In genomic region chr10:57156912-57157311, GRCm38 (mm10) we compare ENCODE assay signal across 19 mouse cellular contexts.
DNase-seq lines count a peak whose midpoint lies in the region; ATAC-seq lines count a peak whose summit lies in the region.
"Had no signal": no experiment of that assay in that cellular context is flagged by ENCODE, and none has a peak within 500 bp of the region (broad histone marks: within the 10 kb centered on the region; RNA-seq: fewer than 3 reads in every experiment).

No protein-coding gene starts in this region.

- H3K9me3 ChIP-seq in lung, embryonic 16.5 days (ENCODE audit: control insufficient read depth, low read length) = no peaks in the 10 kb centered on the region
- H3K9me3 ChIP-seq: embryonic facial prominence, embryonic 12.5 days; heart, embryonic 13.5 days; kidney, embryonic 15.5 days; neural tube, embryonic 13.5 days had no signal

- peak overlapping the region; percentile 64 for H3K27ac ChIP-seq in lung, embryonic 16.5 days (ENCODE audit: low read length)
- H3K27ac ChIP-seq: embryonic facial prominence, embryonic 12.5 days; heart, embryonic 13.5 days; kidney, embryonic 15.5 days; neural tube, embryonic 13.5 days had no signal

- whole genome bisulfite sequencing in lung, embryonic 16.5 days = 69% methylated on average over 9 of the region's 9 CpGs

- H3K9ac ChIP-seq in lung, embryonic 16.5 days (ENCODE audit: low read length) = no peak overlapping the region
- H3K9ac ChIP-seq: embryonic facial prominence, embryonic 12.5 days; heart, embryonic 13.5 days; kidney, embryonic 15.5 days; neural tube, embryonic 13.5 days had no signal

- intact Hi-C loops in heart, postnatal 10 days (cut with DNase I) = no loop called here

- no peak overlapping the region for H3K4me2 ChIP-seq in lung, embryonic 16.5 days (ENCODE audit: low read depth, low read length)
- H3K4me2 ChIP-seq: embryonic facial prominence, embryonic 12.5 days; heart, embryonic 13.5 days; kidney, embryonic 15.5 days; neural tube, embryonic 13.5 days had no signal

- no peaks in the 10 kb centered on the region for H3K36me3 ChIP-seq in lung, embryonic 16.5 days (ENCODE audit: control insufficient read depth, insufficient read depth, low read length)
- H3K36me3 ChIP-seq: embryonic facial prominence, embryonic 12.5 days; heart, embryonic 13.5 days; kidney, embryonic 15.5 days; neural tube, embryonic 13.5 days had no signal

- no peak overlapping the region for H3K4me3 ChIP-seq in lung, embryonic 16.5 days (ENCODE audit: low read length)
- H3K4me3 ChIP-seq: embryonic facial prominence, embryonic 12.5 days; heart, embryonic 13.5 days; kidney, embryonic 15.5 days; neural tube, embryonic 13.5 days had no signal

- no peak for DNase-seq in lung, postnatal 10 days
- peak; percentile 5 to 38 for DNase-seq in gastrocnemius, adult 8-10 months (ENCODE audit: low spot score in 2 of 2)
- peak; percentile 38 to 41 for DNase-seq in heart, postnatal 10 days
- peak; percentile 28 for DNase-seq in lung, postnatal 36 days
- DNase-seq in layer of hippocampus, adult 9-10 months (ENCODE audit: low spot score) = no peak
- DNase-seq: cerebellum, postnatal 10 days; liver; right cerebral cortex, postnatal 25 days; thymus, postnatal 25 days had no signal

- 0 out of 2 replicates have a peak, but pooled peaks cover 2% of the 10 kb centered on the region for H3K4me1 ChIP-seq in lung, embryonic 16.5 days (replicated peaks; ENCODE audit: control insufficient read depth, insufficient read depth, low read length)
- H3K4me1 ChIP-seq: embryonic facial prominence, embryonic 12.5 days; heart, embryonic 13.5 days; kidney, embryonic 15.5 days; neural tube, embryonic 13.5 days had no signal

- peak; percentile 64 for ATAC-seq in lung, embryonic 16.5 days (ENCODE audit: low read depth)
- ATAC-seq in inflammation-experienced regulatory T-cells, adult 6 months = no peak
- ATAC-seq: forebrain, embryonic 16.5 days; hindbrain, embryonic 16.5 days; Patski had no signal

- no peaks in the 10 kb centered on the region for H3K27me3 ChIP-seq in lung, embryonic 16.5 days (ENCODE audit: control insufficient read depth, insufficient read depth, low read depth, low read length)
- H3K27me3 ChIP-seq: CH12.LX; embryonic facial prominence, embryonic 12.5 days; heart, embryonic 13.5 days; kidney, embryonic 15.5 days; neural tube, embryonic 13.5 days; Patski had no signal

Comparison
In these comparisons a context has a peak if more than half of its experiments do, and no peak if none do; other contexts are left out.
1. DNase-seq: peak in gastrocnemius, adult 8-10 months (2 of 2), heart, postnatal 10 days (2 of 2) and lung, postnatal 36 days (single experiment); none in lung, postnatal 10 days (single experiment) and layer of hippocampus, adult 9-10 months (single experiment).